Mouse (Mus musculus): ENCODE measurements around the gene Adm2. TPM values are rescaled to one million over a fixed set of nuclear protein-coding genes. Genes with fewer than 3 reads are reported as not detected.

Adm2 gene
- 0.17 and 0.23 TPM in 2 replicates for polyA plus RNA-seq (2016; fragmentation: Nextera tagmentation; extraction: Ambion mirVana)

DNA sequence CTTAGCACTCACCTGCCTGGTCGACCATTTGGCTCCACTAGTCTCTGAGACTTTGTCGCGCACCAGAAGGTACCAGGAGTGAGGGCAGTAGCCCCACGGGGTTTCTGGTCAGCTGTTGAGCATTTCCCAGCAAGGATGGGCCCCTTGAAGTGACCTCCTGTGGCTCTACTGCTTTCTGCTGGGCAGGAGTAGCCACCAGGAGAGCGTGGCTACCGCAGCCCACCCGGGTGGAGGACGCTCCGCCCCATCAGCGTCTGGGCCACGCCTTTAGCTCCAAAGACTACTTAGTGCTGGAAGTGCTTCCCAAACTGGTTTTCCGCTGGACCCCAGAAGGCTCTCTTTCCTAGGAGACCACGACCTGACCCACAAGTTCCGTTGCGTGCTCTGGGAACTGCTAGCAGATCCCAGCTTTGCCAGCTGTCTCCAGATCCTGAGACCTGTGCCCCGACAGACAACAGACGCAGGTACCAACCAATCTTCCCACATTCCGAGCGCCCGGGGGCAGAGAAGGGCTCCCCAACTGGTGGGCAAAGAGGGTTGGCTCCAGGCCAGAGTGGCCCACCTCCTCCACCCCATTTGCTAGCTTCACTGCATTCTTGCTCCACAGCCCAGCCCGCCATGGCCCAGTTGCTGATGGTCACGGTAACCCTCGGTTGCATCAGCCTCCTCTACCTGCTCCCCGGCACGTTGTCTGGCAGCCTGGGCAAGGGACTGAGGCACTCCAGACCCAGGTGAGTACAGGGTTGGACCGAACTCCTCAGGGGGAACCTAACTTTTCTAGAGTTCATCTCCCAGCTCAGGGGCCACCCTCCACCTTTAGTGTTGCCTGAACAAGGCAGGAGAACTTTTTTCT is at the start of gene Adm2:
TSS of gene Adm2 (plus strand) at position 51 of the 853 bp plus-strand sequence.
- Histone ChIP-seq H3K27me3 (ENCODE audit: poor library complexity, severe bottlenecking) (peaks cover 34% of the 10 kb centered on the region), H3K36me3 (replicated peaks) (no peaks in the 10 kb centered on the region), H3K9me3 (no peaks in the 10 kb centered on the region), H3K4me1 (peaks cover 11% of the 10 kb centered on the region), H3K4me3 (peak within 1 kb of the TSS; percentile 39), H3K27ac (peak within 1 kb of the TSS; percentile 63)
- DNase-seq (ENCODE audit: extremely low spot score, low spot score): no peak
- WGBS: 6% methylated on average over 26 of the region's 26 CpGs

DNA sequence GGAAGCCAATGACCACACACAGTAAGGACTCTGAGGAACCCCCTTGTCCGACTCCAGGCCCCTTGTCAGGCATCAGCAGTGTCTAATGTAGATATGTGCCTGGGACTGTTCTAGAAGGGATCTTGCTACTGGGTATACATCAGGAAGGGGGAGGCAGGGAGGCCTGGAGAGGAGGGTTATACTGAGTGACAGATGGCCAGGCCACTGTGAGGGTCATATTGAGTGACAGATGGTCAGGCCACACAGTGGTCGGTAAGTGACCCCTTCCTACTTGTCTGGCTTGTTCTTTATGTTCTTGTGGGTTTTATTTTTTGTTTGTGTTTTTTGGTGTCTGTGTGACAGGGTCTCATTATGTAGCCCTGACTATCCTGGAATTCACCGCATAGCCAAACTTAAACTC is 47.0 kb upstream of the Adm2 start:
- H3K4me1 ChIP-seq: no peaks in the 10 kb centered on the region
- no peak for DNase-seq (ENCODE audit: extremely low spot score, low spot score)
- no peak overlapping the region for H3K27ac ChIP-seq
- 91% methylated on average over 3 of the region's 3 CpGs for WGBS
- no peaks in the 10 kb centered on the region for H3K9me3 ChIP-seq
- H3K36me3 ChIP-seq (replicated peaks): peaks cover 83% of the 10 kb centered on the region
- H3K4me3 ChIP-seq: no peak overlapping the region
- H3K27me3 ChIP-seq (ENCODE audit: poor library complexity, severe bottlenecking): no peaks in the 10 kb centered on the region

DNA sequence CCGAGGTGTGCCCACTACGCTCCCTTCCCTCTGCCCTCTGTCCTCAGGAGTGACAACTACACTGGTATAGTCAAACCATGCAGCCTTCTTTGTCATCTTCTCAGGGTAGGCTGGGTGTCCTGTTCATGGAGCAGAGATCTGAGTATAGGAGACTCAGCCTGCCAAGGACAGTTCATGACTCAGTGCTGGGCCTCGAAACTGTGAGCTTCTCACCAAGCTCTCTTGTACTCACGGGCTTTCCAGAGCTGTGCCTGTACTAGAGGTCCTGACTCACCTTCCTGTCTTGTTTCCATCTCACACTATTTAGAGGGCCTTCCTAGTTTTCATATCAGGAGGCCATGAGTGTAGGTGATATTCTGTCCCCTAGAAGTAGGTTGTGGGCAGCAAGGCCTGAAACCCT is 45.2 kb upstream of the Adm2 start:
- Histone ChIP-seq H3K27ac (no peak overlapping the region), H3K4me1 (no peaks in the 10 kb centered on the region), H3K36me3 (replicated peaks) (peaks cover 90% of the 10 kb centered on the region), H3K4me3 (no peak overlapping the region), H3K27me3 (ENCODE audit: poor library complexity, severe bottlenecking) (no peaks in the 10 kb centered on the region), H3K9me3 (no peaks in the 10 kb centered on the region)
- 94% methylated on average over 4 of the region's 4 CpGs for WGBS
- no peak for DNase-seq (ENCODE audit: extremely low spot score, low spot score)

DNA sequence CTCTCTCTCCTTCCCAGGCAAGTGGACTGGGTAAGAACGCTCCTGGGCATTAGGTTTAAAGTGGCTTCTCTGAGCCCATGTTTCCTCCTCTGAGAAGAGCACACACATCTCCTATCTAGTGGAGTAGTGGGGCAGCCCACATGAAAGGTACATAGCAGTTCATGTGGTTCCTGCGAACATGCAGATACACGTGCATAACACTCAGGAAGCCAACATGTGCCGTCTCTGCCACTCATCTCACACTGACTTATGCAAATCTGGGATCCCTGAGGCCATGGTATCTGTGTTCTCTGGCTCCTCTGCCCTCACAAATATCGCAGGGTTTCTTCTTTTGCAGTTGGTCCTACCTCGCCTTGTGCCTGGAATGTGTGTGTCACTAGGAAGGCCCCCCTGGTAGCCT is 40.0 kb upstream of the Adm2 start:
- 83% methylated on average over 6 of the region's 6 CpGs for WGBS
- DNase-seq (ENCODE audit: extremely low spot score, low spot score): no peak
- Histone ChIP-seq H3K27ac (no peak overlapping the region), H3K4me3 (no peak overlapping the region), H3K36me3 (replicated peaks) (peaks cover 99% of the 10 kb centered on the region), H3K9me3 (no peaks in the 10 kb centered on the region), H3K27me3 (ENCODE audit: poor library complexity, severe bottlenecking) (no peaks in the 10 kb centered on the region), H3K4me1 (no peaks in the 10 kb centered on the region)

DNA sequence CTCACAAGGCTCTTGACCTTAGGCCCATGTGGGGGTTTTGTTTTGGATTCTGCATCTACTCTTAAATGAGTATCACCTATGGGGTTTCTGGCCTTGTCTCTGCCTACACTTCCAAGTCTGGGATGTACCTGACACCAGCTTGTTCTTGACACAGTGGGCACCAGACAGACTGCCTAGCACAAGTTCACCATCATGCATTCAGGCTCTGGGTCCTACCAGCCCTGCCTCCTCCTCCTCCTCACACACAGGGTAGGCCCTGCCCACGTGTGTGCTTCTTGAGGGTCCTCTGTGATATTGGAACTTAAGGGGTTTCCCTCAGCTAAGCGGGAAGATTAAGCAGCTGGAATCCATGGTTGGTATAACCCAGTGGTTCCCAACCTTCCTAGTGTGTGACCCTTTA is 38.4 kb upstream of the Adm2 start:
- Histone ChIP-seq H3K4me1 (no peaks in the 10 kb centered on the region), H3K27ac (no peak overlapping the region), H3K27me3 (ENCODE audit: poor library complexity, severe bottlenecking) (no peaks in the 10 kb centered on the region), H3K9me3 (no peaks in the 10 kb centered on the region), H3K36me3 (replicated peaks) (peaks cover 99% of the 10 kb centered on the region), H3K4me3 (no peak overlapping the region)
- no peak for DNase-seq (ENCODE audit: extremely low spot score, low spot score)
- 75% methylated on average over 2 of the region's 2 CpGs for WGBS

DNA sequence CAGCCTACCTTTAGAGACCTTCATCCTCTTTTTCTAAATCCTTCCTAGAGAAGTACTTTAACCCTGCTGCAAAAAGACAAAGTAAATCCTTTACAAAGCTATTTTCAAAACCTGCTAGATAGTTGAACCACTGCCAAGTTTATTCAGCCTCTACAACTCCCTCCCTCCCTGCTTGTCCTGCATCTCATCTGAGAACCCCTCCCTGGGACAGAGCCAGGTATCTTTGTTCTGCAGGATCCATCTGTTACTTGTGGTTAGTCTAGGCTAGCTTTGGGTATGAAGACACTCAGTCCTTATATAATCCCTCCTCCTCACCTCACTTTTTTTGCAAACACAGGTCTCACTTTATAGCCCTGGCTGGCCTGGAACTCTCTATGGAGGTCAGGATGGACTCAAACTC is 37.5 kb upstream of the Adm2 start:
- no peaks in the 10 kb centered on the region for H3K9me3 ChIP-seq
- DNase-seq (ENCODE audit: extremely low spot score, low spot score): no peak

DNA sequence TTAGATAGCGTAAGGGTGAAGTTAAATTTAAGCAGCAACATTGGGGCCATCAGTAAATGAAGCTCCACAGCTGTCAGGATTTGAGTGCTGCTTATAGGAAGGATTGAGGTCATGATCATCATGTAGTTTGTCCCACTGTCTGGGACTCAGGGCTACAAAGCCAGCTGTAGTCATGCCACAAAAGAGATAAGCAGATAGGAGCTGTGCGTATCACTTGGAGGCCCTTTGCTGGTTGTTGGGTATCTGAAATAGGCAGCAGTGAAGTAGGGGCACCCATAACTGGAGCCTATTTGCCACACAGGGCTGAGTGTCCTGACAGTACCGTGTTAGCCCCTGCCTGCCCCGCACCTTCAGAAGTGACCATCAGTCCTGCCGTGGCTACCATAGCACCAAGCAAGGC is 37.0 kb upstream of the Adm2 start:
- Histone ChIP-seq H3K4me3 (no peak overlapping the region), H3K9me3 (no peaks in the 10 kb centered on the region), H3K4me1 (no peaks in the 10 kb centered on the region), H3K27ac (no peak overlapping the region), H3K36me3 (replicated peaks) (peaks cover 99% of the 10 kb centered on the region), H3K27me3 (ENCODE audit: poor library complexity, severe bottlenecking) (no peaks in the 10 kb centered on the region)
- WGBS: 92% methylated on average over 5 of the region's 5 CpGs
- DNase-seq (ENCODE audit: extremely low spot score, low spot score): no peak

More for the DNA sequence above, 37.5 kb upstream of the Adm2 start:
- no peaks in the 10 kb centered on the region for H3K27me3 ChIP-seq (ENCODE audit: poor library complexity, severe bottlenecking)
- H3K36me3 ChIP-seq (replicated peaks): peaks cover 99% of the 10 kb centered on the region
- no peak overlapping the region for H3K4me3 ChIP-seq
- no peak overlapping the region for H3K27ac ChIP-seq
- H3K4me1 ChIP-seq: no peaks in the 10 kb centered on the region

DNA sequence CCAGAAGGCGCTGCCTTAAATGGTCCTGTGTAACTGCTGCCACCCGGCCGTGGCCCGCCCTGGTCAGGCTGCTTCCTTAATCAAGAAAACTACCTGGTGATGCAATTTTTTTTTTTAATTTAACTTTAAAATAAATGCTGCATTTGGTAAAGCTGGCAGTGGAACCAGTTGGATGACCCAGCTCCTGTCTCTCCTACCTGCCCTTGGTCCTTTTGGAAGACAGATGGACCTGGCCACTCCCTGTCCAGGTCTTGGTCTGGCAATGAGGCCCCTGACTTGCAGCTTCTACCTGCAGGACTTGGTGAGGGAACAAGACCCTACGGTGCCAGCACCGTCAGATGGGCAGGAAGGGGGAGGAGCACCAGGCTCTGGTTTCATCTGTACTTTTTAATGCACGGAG is 36.4 kb upstream of the Adm2 start:
- Histone ChIP-seq H3K4me3 (no peak overlapping the region), H3K4me1 (no peaks in the 10 kb centered on the region), H3K27ac (no peak overlapping the region), H3K27me3 (ENCODE audit: poor library complexity, severe bottlenecking) (no peaks in the 10 kb centered on the region), H3K9me3 (no peaks in the 10 kb centered on the region), H3K36me3 (replicated peaks) (peaks cover 99% of the 10 kb centered on the region)
- WGBS: 93% methylated on average over 7 of the region's 7 CpGs
- no peak for DNase-seq (ENCODE audit: extremely low spot score, low spot score)

DNA sequence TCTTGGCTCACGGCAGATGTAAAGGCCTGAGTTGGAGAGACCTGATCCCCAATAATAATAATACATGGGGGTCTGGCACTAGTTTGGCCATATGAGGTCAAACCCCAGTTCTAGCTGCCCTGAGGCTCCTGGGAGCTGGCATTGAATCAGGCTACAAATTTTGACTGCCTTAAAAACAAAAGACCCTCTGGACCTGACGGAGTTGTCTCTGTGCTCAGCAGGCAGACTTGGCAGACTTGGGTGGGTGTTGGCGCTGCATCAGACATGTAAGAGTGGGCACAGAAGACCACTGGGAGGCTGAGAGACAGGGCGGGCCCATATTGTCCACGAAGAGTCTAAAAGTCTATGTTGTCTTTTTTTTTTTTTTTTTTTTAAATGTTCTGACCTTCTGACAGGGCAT is 35.9 kb upstream of the Adm2 start:
- Histone ChIP-seq H3K36me3 (replicated peaks) (peaks cover 99% of the 10 kb centered on the region), H3K9me3 (no peaks in the 10 kb centered on the region), H3K27me3 (ENCODE audit: poor library complexity, severe bottlenecking) (no peaks in the 10 kb centered on the region), H3K27ac (no peak overlapping the region), H3K4me1 (no peaks in the 10 kb centered on the region), H3K4me3 (no peak overlapping the region)
- WGBS: 92% methylated on average over 5 of the region's 5 CpGs
- DNase-seq (ENCODE audit: extremely low spot score, low spot score): no peak

DNA sequence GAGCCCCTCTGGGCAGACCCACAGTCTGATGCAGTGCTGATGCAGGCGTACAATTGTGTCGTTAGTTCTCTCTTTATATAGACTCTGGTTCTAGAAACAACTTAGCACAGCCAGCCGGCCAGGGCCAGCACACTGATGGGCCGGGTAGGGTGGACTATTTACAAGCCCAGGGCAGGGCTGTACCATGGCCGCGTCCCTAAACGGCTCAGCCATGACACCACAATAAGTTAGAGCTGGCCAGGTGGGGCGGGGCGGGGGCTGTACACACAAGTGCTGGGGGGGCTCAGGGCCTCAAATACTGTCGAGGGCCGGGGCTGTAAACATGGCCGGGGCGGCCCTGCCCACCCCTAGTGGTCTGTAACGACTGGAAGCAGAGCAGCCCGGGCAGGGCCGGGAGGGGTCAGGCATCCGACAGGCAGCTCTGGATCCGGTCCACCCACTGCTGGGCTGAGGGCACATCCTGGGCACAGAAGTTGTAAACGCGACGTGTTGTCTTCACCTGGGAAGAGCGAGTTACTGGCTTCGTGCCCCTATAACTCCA is 34.2 kb upstream of the Adm2 start:
- WGBS: 91% methylated on average over 23 of the region's 23 CpGs
- Histone ChIP-seq H3K36me3 (replicated peaks) (peaks cover 99% of the 10 kb centered on the region), H3K4me1 (no peaks in the 10 kb centered on the region), H3K27ac (no peak overlapping the region), H3K4me3 (no peak overlapping the region), H3K9me3 (no peaks in the 10 kb centered on the region), H3K27me3 (ENCODE audit: poor library complexity, severe bottlenecking) (no peaks in the 10 kb centered on the region)
- DNase-seq (ENCODE audit: extremely low spot score, low spot score): no peak

DNA sequence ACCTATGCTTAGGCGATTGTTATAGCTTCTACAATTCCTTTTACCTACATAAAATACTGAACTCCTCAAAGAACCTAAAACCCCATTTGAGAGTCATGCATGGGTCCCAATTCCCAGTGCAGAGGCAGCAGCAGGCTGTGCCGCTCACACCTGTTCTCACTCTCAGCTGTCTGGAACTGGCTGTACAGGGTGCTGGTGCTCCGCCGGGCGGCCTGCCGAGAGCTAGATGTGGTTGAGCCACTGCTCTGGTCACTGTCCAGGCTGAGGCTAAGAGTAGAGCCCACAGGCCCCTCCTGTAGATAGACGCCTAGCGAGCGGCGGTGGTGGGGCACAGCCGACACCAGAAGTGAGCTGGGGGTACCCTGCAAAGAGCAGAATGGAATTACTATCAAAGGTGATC is 33.1 kb upstream of the Adm2 start:
- Histone ChIP-seq H3K36me3 (replicated peaks) (peaks cover 99% of the 10 kb centered on the region), H3K4me3 (no peak overlapping the region), H3K27ac (no peak overlapping the region), H3K27me3 (ENCODE audit: poor library complexity, severe bottlenecking) (no peaks in the 10 kb centered on the region), H3K9me3 (no peaks in the 10 kb centered on the region), H3K4me1 (no peaks in the 10 kb centered on the region)
- DNase-seq (ENCODE audit: extremely low spot score, low spot score): no peak
- WGBS: 95% methylated on average over 11 of the region's 11 CpGs

DNA sequence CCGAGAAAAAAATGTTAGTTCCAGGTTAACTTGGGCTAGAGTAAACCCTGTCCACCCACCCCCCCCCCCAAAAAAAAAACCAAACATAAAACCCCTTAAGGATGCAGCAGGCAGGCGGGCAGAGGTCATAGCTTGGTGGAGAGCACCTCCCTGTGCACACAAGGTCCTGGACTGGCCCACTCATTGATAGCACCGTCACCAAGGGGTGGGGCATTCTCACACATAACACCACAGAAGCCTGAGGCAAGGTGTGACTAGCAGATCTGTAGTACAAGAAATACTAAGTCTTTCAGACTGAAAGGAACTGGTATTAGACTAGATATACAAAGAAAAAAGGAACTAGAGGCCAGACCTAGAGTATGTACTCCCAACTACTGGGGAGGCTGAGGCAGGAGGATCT is 31.0 kb upstream of the Adm2 start:
- WGBS: 84% methylated on average over 3 of the region's 3 CpGs
- Histone ChIP-seq H3K9me3 (no peaks in the 10 kb centered on the region), H3K27ac (no peak overlapping the region), H3K36me3 (replicated peaks) (peaks cover 100% of the 10 kb centered on the region), H3K4me3 (no peak overlapping the region), H3K4me1 (no peaks in the 10 kb centered on the region), H3K27me3 (ENCODE audit: poor library complexity, severe bottlenecking) (no peaks in the 10 kb centered on the region)
- DNase-seq (ENCODE audit: extremely low spot score, low spot score): no peak

DNA sequence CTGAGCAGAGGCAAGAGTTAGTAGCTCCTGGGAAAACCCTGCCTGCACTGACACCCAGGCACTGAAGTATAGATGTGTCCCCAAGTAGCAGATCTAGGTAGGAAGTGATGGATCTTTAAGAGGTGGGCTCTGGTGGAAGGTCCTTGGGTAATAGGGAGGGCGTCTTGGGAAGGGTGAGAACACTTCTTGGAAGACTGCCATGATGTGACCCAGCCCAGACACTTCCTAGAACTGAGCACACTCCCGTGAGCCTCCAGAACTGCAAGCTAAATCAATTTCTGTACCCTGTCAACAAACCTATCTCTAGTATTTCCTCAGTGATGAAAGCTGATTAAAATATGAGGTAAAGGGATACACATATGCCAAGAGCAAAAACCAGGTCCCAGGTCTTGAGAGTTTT is 29.7 kb upstream of the Adm2 start:
- DNase-seq (ENCODE audit: extremely low spot score, low spot score): no peak
- H3K4me1 ChIP-seq: no peaks in the 10 kb centered on the region
- no peaks in the 10 kb centered on the region for H3K27me3 ChIP-seq (ENCODE audit: poor library complexity, severe bottlenecking)
- no peak overlapping the region for H3K4me3 ChIP-seq
- H3K27ac ChIP-seq: no peak overlapping the region
- 89% methylated on average over 2 of the region's 2 CpGs for WGBS
- no peaks in the 10 kb centered on the region for H3K9me3 ChIP-seq
- H3K36me3 ChIP-seq (replicated peaks): peaks cover 100% of the 10 kb centered on the region
